Mouse (Mus musculus): ENCODE measurements around the gene Zan.

DNA sequence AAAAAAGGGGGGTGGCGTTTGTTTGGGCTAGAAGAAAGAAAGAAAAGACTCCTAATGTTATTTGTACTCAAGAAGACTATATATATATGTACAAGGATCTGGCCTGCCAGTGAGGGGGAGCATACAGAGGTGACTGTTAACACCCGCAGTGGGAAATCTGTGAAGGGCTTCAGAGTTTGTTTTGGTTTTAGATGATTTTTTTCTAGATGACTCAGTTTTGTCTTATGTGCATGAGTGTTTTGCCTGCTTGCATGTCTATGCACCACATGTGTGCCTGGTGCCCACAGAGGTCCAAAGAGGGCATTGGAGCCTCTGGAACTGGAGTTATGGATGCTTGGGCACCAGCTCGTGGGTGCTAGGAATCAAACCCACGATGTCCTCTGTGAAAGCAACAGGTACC lies 129.9 kb downstream of the Zan start:
- TF ChIP-seq CTCF (IDR thresholded peaks at IDR 0.05; ENCODE audit: control insufficient read depth, insufficient read depth, low read length) (no peak), POLR2A (IDR thresholded peaks at IDR 0.05; ENCODE audit: borderline replicate concordance, control insufficient read depth, low read depth, low read length) (no peak)
